Mouse (Mus musculus) kidney, adult 2 months (tissue): ENCODE measurements around the gene Pfn5.
"Not testable (repeated sequence)": the region's sequence is repeated elsewhere in the genome, so short reads cannot be mapped to it uniquely, and the experiment has no call there.

Experiments
- CTCF ChIP-seq: fragments of 200-500 bp; conservative IDR thresholded peaks from 2 replicates; pipeline ENCODE4 v1.5.1; 2011; ENCODE audit warnings: low read depth, mild to moderate bottlenecking, control low read depth, low read length, moderate library complexity, mixed read lengths; ENCODE audit not compliant: insufficient read depth, insufficient read length
- POLR2A ChIP-seq: fragments of 200-500 bp; IDR thresholded peaks from one replicate; pipeline ENCODE4 v1.6.1; 2011; ENCODE audit warnings: low read depth, low read length, control low read depth

GRCm38 (mm10) chrX:95535493-95535892 is 22.4 kb upstream of the Pfn5 start:
- TF ChIP-seq POLR2A, CTCF: not testable (repeated sequence)
